Mouse (Mus musculus): ENCODE results near the gene Crybg2. TPM values are rescaled to one million over a fixed set of nuclear protein-coding genes. Genes with fewer than 3 reads are reported as not detected.

Gene Crybg2
- polyA plus RNA-seq, 1 experiment from 2014 or later: 4.4 TPM

- Histone ChIP-seq H3K27ac (no peak overlapping the region), H3K9me3 (replicated peaks) (no peaks in the 10 kb centered on the region), H3K36me3 (no peaks in the 10 kb centered on the region), H3K4me3 (peak overlapping the region; percentile 11; the same call in 1 of the 2 replicates), H3K27me3 (ENCODE audit: low read depth, poor library complexity, severe bottlenecking) (peaks cover 62% of the 10 kb centered on the region), H3K4me1 (peaks cover 19% of the 10 kb centered on the region)
- WGBS: 17% methylated on average over 23 of the region's 23 CpGs
- no peak for DNase-seq (ENCODE audit: low spot score)
These were observed 4.9 kb downstream of the Crybg2 start for GRCm38 (mm10) chr4:134065431-134066004.

GRCm38 (mm10) chr4:134067383-134067782 lies 6.8 kb downstream of the Crybg2 start:
- 96% methylated on average over 8 of the region's 8 CpGs for WGBS
- Histone ChIP-seq H3K4me1 (peaks cover 10% of the 10 kb centered on the region; the same call in 1 of the 2 replicates), H3K4me3 (no peak overlapping the region), H3K27ac (no peak overlapping the region), H3K36me3 (no peaks in the 10 kb centered on the region), H3K9me3 (replicated peaks) (no peaks in the 10 kb centered on the region), H3K27me3 (ENCODE audit: low read depth, poor library complexity, severe bottlenecking) (peaks cover 44% of the 10 kb centered on the region)
- no peak for DNase-seq (ENCODE audit: low spot score)

- H3K4me3 ChIP-seq: no peak overlapping the region
- DNase-seq (ENCODE audit: low spot score): no peak
- H3K36me3 ChIP-seq: no peaks in the 10 kb centered on the region
- peaks cover 9% of the 10 kb centered on the region; the same call in 1 of the 2 replicates for H3K4me1 ChIP-seq
- 88% methylated on average over 7 of the region's 7 CpGs for WGBS
- H3K27ac ChIP-seq: no peak overlapping the region
- H3K27me3 ChIP-seq (ENCODE audit: low read depth, poor library complexity, severe bottlenecking): peaks cover 38% of the 10 kb centered on the region
- H3K9me3 ChIP-seq (replicated peaks): no peaks in the 10 kb centered on the region
These were observed 7.4 kb downstream of the Crybg2 start for GRCm38 (mm10) chr4:134067833-134068544.

- no peak overlapping the region for H3K4me3 ChIP-seq
- H3K27me3 ChIP-seq (ENCODE audit: low read depth, poor library complexity, severe bottlenecking): peaks cover 36% of the 10 kb centered on the region
- H3K27ac ChIP-seq: no peak overlapping the region
- no peak for DNase-seq (ENCODE audit: low spot score)
- H3K9me3 ChIP-seq (replicated peaks): no peaks in the 10 kb centered on the region
- WGBS: 87% methylated on average over 4 of the region's 4 CpGs
- H3K36me3 ChIP-seq: no peaks in the 10 kb centered on the region
- peaks cover 7% of the 10 kb centered on the region; the same call in 1 of the 2 replicates for H3K4me1 ChIP-seq
These were observed 8.4 kb downstream of the Crybg2 start for GRCm38 (mm10) chr4:134068793-134069580.

GRCm38 (mm10) chr4:134078694-134079093 lies 18.1 kb downstream of the Crybg2 start:
- WGBS: 26% methylated on average over 3 of the region's 3 CpGs

GRCm38 (mm10) chr4:134080674-134081073 lies 20.1 kb downstream of the Crybg2 start:
- Histone ChIP-seq H3K4me3 (no peak overlapping the region), H3K27ac (no peak overlapping the region), H3K36me3 (no peaks in the 10 kb centered on the region), H3K4me1 (peaks cover 23% of the 10 kb centered on the region), H3K9me3 (replicated peaks) (no peaks in the 10 kb centered on the region), H3K27me3 (ENCODE audit: low read depth, poor library complexity, severe bottlenecking) (peaks cover 20% of the 10 kb centered on the region)
- 72% methylated on average over 4 of the region's 4 CpGs for WGBS
- no peak for DNase-seq (ENCODE audit: low spot score)

More at GRCm38 (mm10) chr4:134078694-134079093, 18.1 kb downstream of the Crybg2 start:
- Histone ChIP-seq H3K4me1 (peaks cover 23% of the 10 kb centered on the region), H3K27me3 (ENCODE audit: low read depth, poor library complexity, severe bottlenecking) (peaks cover 20% of the 10 kb centered on the region), H3K9me3 (replicated peaks) (no peaks in the 10 kb centered on the region), H3K4me3 (no peak overlapping the region), H3K36me3 (no peaks in the 10 kb centered on the region), H3K27ac (0 out of 2 replicates have a peak overlapping the region, but pooled peaks have one; percentile 4)
- peak; percentile 60 for DNase-seq (ENCODE audit: low spot score)

- peak overlapping the region; percentile 8; the same call in 1 of the 2 replicates for H3K27ac ChIP-seq
- DNase-seq (ENCODE audit: low spot score): peak; percentile 87
- peak overlapping the region; percentile 56 for H3K4me3 ChIP-seq
- no peaks in the 10 kb centered on the region for H3K9me3 ChIP-seq (replicated peaks)
- H3K36me3 ChIP-seq: no peaks in the 10 kb centered on the region
- peaks cover 23% of the 10 kb centered on the region for H3K4me1 ChIP-seq
- H3K27me3 ChIP-seq (ENCODE audit: low read depth, poor library complexity, severe bottlenecking): peaks cover 20% of the 10 kb centered on the region
- WGBS: under 1% methylated on average over 41 of the region's 41 CpGs
These were observed 21.2 kb downstream of the Crybg2 start for GRCm38 (mm10) chr4:134081730-134082386.

GRCm38 (mm10) chr4:134082460-134082859 lies 21.8 kb downstream of the Crybg2 start:
- peak overlapping the region; percentile 56 for H3K4me3 ChIP-seq
- WGBS: 13% methylated on average over 7 of the region's 7 CpGs
- no peak overlapping the region for H3K27ac ChIP-seq
- no peak for DNase-seq (ENCODE audit: low spot score)
- no peaks in the 10 kb centered on the region for H3K9me3 ChIP-seq (replicated peaks)
- H3K27me3 ChIP-seq (ENCODE audit: low read depth, poor library complexity, severe bottlenecking): peaks cover 20% of the 10 kb centered on the region
- H3K36me3 ChIP-seq: no peaks in the 10 kb centered on the region
- peaks cover 23% of the 10 kb centered on the region for H3K4me1 ChIP-seq

- WGBS: 87% methylated on average over 4 of the region's 4 CpGs
- DNase-seq (ENCODE audit: low spot score): no peak
These were observed 24.4 kb downstream of the Crybg2 start for GRCm38 (mm10) chr4:134084999-134085398.

GRCm38 (mm10) chr4:134087412-134087811 lies 26.8 kb downstream of the Crybg2 start:
- no peak overlapping the region for H3K27ac ChIP-seq
- peak; percentile 57 for DNase-seq (ENCODE audit: low spot score)
- 52% methylated on average over 7 of the region's 7 CpGs for WGBS

More at GRCm38 (mm10) chr4:134084999-134085398, 24.4 kb downstream of the Crybg2 start:
- Histone ChIP-seq H3K27ac (no peak overlapping the region), H3K27me3 (ENCODE audit: low read depth, poor library complexity, severe bottlenecking) (peaks cover 23% of the 10 kb centered on the region), H3K36me3 (no peaks in the 10 kb centered on the region), H3K4me3 (no peak overlapping the region), H3K4me1 (peaks cover 17% of the 10 kb centered on the region), H3K9me3 (replicated peaks) (no peaks in the 10 kb centered on the region)

GRCm38 (mm10) chr4:134089029-134089428 lies 28.4 kb downstream of the Crybg2 start:
- H3K4me1 ChIP-seq: no peaks in the 10 kb centered on the region
- no peaks in the 10 kb centered on the region for H3K36me3 ChIP-seq
- 0 out of 2 replicates have a peak, but pooled peaks cover 3% of the 10 kb centered on the region for H3K27me3 ChIP-seq (ENCODE audit: low read depth, poor library complexity, severe bottlenecking)
- H3K27ac ChIP-seq: no peak overlapping the region
- WGBS: 81% methylated on average over 9 of the region's 9 CpGs
- no peak for DNase-seq (ENCODE audit: low spot score)
- H3K9me3 ChIP-seq (replicated peaks): no peaks in the 10 kb centered on the region
- no peak overlapping the region for H3K4me3 ChIP-seq

More at GRCm38 (mm10) chr4:134087412-134087811, 26.8 kb downstream of the Crybg2 start:
- Histone ChIP-seq H3K36me3 (no peaks in the 10 kb centered on the region), H3K9me3 (replicated peaks) (no peaks in the 10 kb centered on the region), H3K4me3 (no peak overlapping the region), H3K27me3 (ENCODE audit: low read depth, poor library complexity, severe bottlenecking) (0 out of 2 replicates have a peak, but pooled peaks cover 3% of the 10 kb centered on the region), H3K4me1 (peaks cover 3% of the 10 kb centered on the region)

- 0 out of 2 replicates have a peak, but pooled peaks cover 3% of the 10 kb centered on the region for H3K27me3 ChIP-seq (ENCODE audit: low read depth, poor library complexity, severe bottlenecking)
- no peaks in the 10 kb centered on the region for H3K4me1 ChIP-seq
- H3K9me3 ChIP-seq (replicated peaks): no peaks in the 10 kb centered on the region
- no peak overlapping the region for H3K4me3 ChIP-seq
- no peak overlapping the region for H3K27ac ChIP-seq
- WGBS: 85% methylated on average over 16 of the region's 16 CpGs
- DNase-seq (ENCODE audit: low spot score): no peak
- H3K36me3 ChIP-seq: no peaks in the 10 kb centered on the region
These were observed 30.1 kb downstream of the Crybg2 start for GRCm38 (mm10) chr4:134090521-134091224.

Data from limb, embryonic 10.5 days (tissue).